In the genomic region with DNA sequence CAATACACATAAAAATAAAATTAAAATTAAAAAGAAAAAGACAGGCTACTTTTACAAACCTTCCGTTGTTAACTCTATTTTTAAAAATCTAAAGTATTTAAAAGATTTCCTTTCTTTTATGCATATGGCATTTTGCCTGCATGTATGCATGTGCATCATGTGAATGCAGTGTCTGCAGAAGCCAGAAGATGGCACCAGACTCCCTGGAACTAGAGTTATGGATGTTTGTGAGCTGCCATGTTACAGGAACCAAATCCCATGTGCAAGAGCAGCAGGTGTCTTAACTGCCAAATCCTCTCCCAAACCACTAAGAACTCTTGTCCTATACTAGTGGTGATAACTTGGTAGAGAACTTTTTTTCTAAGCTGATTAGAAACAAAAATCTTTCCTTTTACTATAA, we compare ENCODE assay signal across 11 mouse cellular contexts.
DNase-seq lines count a peak whose midpoint lies in the region; ATAC-seq lines count a peak whose summit lies in the region.
"Had no signal": no experiment of that assay in that cellular context is flagged by ENCODE, and none has a peak within 500 bp of the region (broad histone marks: within the 10 kb centered on the region; RNA-seq: fewer than 3 reads in every experiment).

No protein-coding gene starts in this region.

- no peaks in the 10 kb centered on the region for H3K36me3 ChIP-seq in hindbrain, embryonic 11.5 days (ENCODE audit: control insufficient read depth, insufficient read depth, low read length)
- no peaks in the 10 kb centered on the region for H3K36me3 ChIP-seq in hindbrain, embryonic 13.5 days
- H3K36me3 ChIP-seq: embryonic facial prominence, embryonic 12.5 days; limb, embryonic 13.5 days; stomach, embryonic 15.5 days had no signal

- 0 out of 2 replicates have a peak, but pooled peaks have one; percentile 65 for ATAC-seq in hindbrain, embryonic 11.5 days (ENCODE audit: low FRiP score)
- ATAC-seq in hindbrain, embryonic 13.5 days (ENCODE audit: low FRiP score), result no peak
- peak; percentile 87 for ATAC-seq in megakaryocyte, adult 5-6 weeks (ENCODE audit: poor library complexity, severe bottlenecking)

- no peaks in the 10 kb centered on the region for H3K4me1 ChIP-seq in hindbrain, embryonic 11.5 days (replicated peaks; ENCODE audit: control insufficient read depth, insufficient read depth, low read length)
- H3K4me1 ChIP-seq in hindbrain, embryonic 13.5 days (replicated peaks), result no peaks in the 10 kb centered on the region
- H3K4me1 ChIP-seq: stomach, embryonic 15.5 days had no signal

- H3K4me2 ChIP-seq in hindbrain, embryonic 11.5 days (replicated peaks; ENCODE audit: low read depth, low read length), result no peak overlapping the region
- no peak overlapping the region for H3K4me2 ChIP-seq in hindbrain, embryonic 13.5 days
- H3K4me2 ChIP-seq: embryonic facial prominence, embryonic 12.5 days; limb, embryonic 13.5 days; stomach, embryonic 15.5 days had no signal

- no peak overlapping the region for H3K27ac ChIP-seq in hindbrain, embryonic 11.5 days (ENCODE audit: low read depth, low read length)
- H3K27ac ChIP-seq in hindbrain, embryonic 13.5 days, result no peak overlapping the region
- H3K27ac ChIP-seq: embryonic facial prominence, embryonic 12.5 days; limb, embryonic 13.5 days; stomach, embryonic 15.5 days had no signal

- no peak overlapping the region for H3K9ac ChIP-seq in hindbrain, embryonic 11.5 days (ENCODE audit: low read depth, low read length)
- no peak overlapping the region for H3K9ac ChIP-seq in hindbrain, embryonic 13.5 days
- H3K9ac ChIP-seq: embryonic facial prominence, embryonic 12.5 days; limb, embryonic 13.5 days; stomach, embryonic 15.5 days had no signal

- H3K9me3 ChIP-seq in hindbrain, embryonic 11.5 days (ENCODE audit: control insufficient read depth, low read length), result no peaks in the 10 kb centered on the region
- H3K9me3 ChIP-seq in hindbrain, embryonic 13.5 days, result no peaks in the 10 kb centered on the region
- H3K9me3 ChIP-seq: embryonic facial prominence, embryonic 12.5 days; limb, embryonic 13.5 days; stomach, embryonic 15.5 days had no signal

- WGBS in hindbrain, embryonic 11.5 days, result 53% methylated on average over 1 of the region's 1 CpGs
- 63% methylated on average over 1 of the region's 1 CpGs for WGBS in hindbrain, embryonic 13.5 days

- peak; percentile 66 for DNase-seq in hindbrain, embryonic 11.5 days (ENCODE audit: low spot score)
- DNase-seq in B cell, adult 2 months, result peak; percentile 67 to 73
- peak; percentile 45 for DNase-seq in adipocyte (ENCODE audit: low spot score)
- peak; percentile 27 for DNase-seq in fibroblast of lung, adult 2 months (ENCODE audit: low read depth)
- DNase-seq in kidney, postnatal 36 days, result peak; percentile 72 to 77
- DNase-seq in yolk sac, embryonic 10.5 days (ENCODE audit: low spot score), result peak; percentile 11

- H3K4me3 ChIP-seq in hindbrain, embryonic 11.5 days (ENCODE audit: low read depth, low read length), result no peak overlapping the region
- no peak overlapping the region for H3K4me3 ChIP-seq in hindbrain, embryonic 13.5 days
- H3K4me3 ChIP-seq: embryonic facial prominence, embryonic 12.5 days; limb, embryonic 13.5 days; stomach, embryonic 15.5 days had no signal

- no peaks in the 10 kb centered on the region for H3K27me3 ChIP-seq in hindbrain, embryonic 11.5 days (ENCODE audit: control insufficient read depth, insufficient read depth, low read length)
- H3K27me3 ChIP-seq in hindbrain, embryonic 13.5 days, result no peaks in the 10 kb centered on the region
- H3K27me3 ChIP-seq: embryonic facial prominence, embryonic 12.5 days; limb, embryonic 13.5 days; stomach, embryonic 15.5 days had no signal

Comparison
In these comparisons a context has a peak if more than half of its experiments do, and no peak if none do; other contexts are left out.
1. DNase-seq: peak in every context shown above with its lines; median percentile 74 in kidney, postnatal 36 days; 70 in B cell, adult 2 months; 66 in hindbrain, embryonic 11.5 days; 45 in adipocyte; 27 in fibroblast of lung, adult 2 months; 11 in yolk sac, embryonic 10.5 days.